ENCODE assay signal across 25 mouse cellular contexts in genomic region chr10:69405431-69405830, GRCm38 (mm10). TPM values are rescaled to one million over a fixed set of nuclear protein-coding genes. Genes with fewer than 3 reads are reported as not detected.
"Had no signal": no experiment of that assay in that cellular context is flagged by ENCODE, and none has a peak within 500 bp of the region (broad histone marks: within the 10 kb centered on the region; RNA-seq: fewer than 3 reads in every experiment).

No protein-coding gene starts in this region.

- H3K9ac ChIP-seq: forebrain, postnatal 0 days; heart, embryonic 12.5 days; hindbrain, embryonic 12.5 days; hindbrain, embryonic 14.5 days; intestine, embryonic 15.5 days; limb, embryonic 13.5 days had no signal

- DNase-seq: forebrain, postnatal 0 days; gastrocnemius, postnatal 14 days; heart, adult 18-20 months; heart, postnatal 10 days; heart, postnatal 4 days; kidney, adult 18-20 months; kidney, adult 8-10 months; kidney, postnatal 10 days; kidney, postnatal 25 days; kidney, postnatal 4 days; left cerebral cortex, postnatal 4 days had no signal

- H3K9me3 ChIP-seq: heart, embryonic 10.5 days; heart, embryonic 12.5 days; hindbrain, embryonic 10.5 days; hindbrain, embryonic 12.5 days; intestine, embryonic 15.5 days; limb, embryonic 13.5 days had no signal

- H3K4me3 ChIP-seq: heart, embryonic 10.5 days; heart, embryonic 12.5 days; hindbrain, embryonic 10.5 days; hindbrain, embryonic 12.5 days; intestine, embryonic 15.5 days; layer of hippocampus, adult 2 months; left cerebral cortex, adult 2 months; limb, embryonic 13.5 days had no signal

- H3K4me2 ChIP-seq: heart, embryonic 12.5 days; hindbrain, embryonic 12.5 days; hindbrain, embryonic 14.5 days; intestine, embryonic 15.5 days; limb, embryonic 13.5 days had no signal

- ATAC-seq: forebrain, postnatal 0 days; hindbrain, embryonic 16.5 days; inflammation-experienced regulatory T-cells, adult 6 months; intestine, embryonic 15.5 days; intestine, postnatal 0 days had no signal

- H3K36me3 ChIP-seq: heart, embryonic 10.5 days; heart, embryonic 12.5 days; hindbrain, embryonic 10.5 days; hindbrain, embryonic 12.5 days; intestine, embryonic 15.5 days; limb, embryonic 13.5 days had no signal

- H3K27ac ChIP-seq: heart, embryonic 10.5 days; hindbrain, embryonic 10.5 days; hindbrain, embryonic 12.5 days; hindbrain, embryonic 14.5 days; intestine, embryonic 15.5 days; layer of hippocampus, adult 2 months; left cerebral cortex, adult 2 months; limb, embryonic 13.5 days had no signal

RNA-seq across cellular contexts. Expression of gene Cdk1, which starts 52.7 kb away (rescaled TPM):
- total RNA-seq: gastrocnemius, adult 18-20 months; gastrocnemius, adult 8-10 months had no signal
